Mouse (Mus musculus) lung, adult 2 months (tissue): Measurements from ENCODE around the gene Nfatc2. TPM values are rescaled to one million over a fixed set of nuclear protein-coding genes. Genes with fewer than 3 reads are reported as not detected.
A peak's percentile ranks its signal among the peaks of the same experiment; 100 is the strongest.

Source experiments
- DNase-seq: peaks from one replicate; pipeline ENCODE4 v3.0.0; 2022
- H3K4me1 ChIP-seq: fragments of 200-500 bp; 2 replicates; pipeline ENCODE4 v1.6.1; 2011; ENCODE audit warnings: low read length; ENCODE audit not compliant: control insufficient read depth, insufficient read depth
- H3K4me3 ChIP-seq: fragments of 200-500 bp; replicated peaks from 2 replicates; pipeline ENCODE3; 2011; ENCODE audit warnings: low read depth, mild to moderate bottlenecking, control low read depth, low read length; ENCODE audit errors: extremely low read depth
- CTCF ChIP-seq: fragments of 200-500 bp; IDR thresholded peaks from 2 replicates; pipeline ENCODE4 v1.5.1; 2011; ENCODE audit warnings: mild to moderate bottlenecking, low read length, control low read depth; ENCODE audit not compliant: insufficient read depth
- POLR2A ChIP-seq: fragments of 200-500 bp; IDR thresholded peaks from 2 replicates; pipeline ENCODE4 v1.6.1; 2011; ENCODE audit warnings: low read depth, mild to moderate bottlenecking, control low read depth, low read length, borderline replicate concordance; ENCODE audit errors: extremely low read depth
- WGBS: fragments of 180-500 bp; shearing (Covaris S2); methylation state at CpG from one replicate; pipeline ENCODE4 v1.1.7; 2018; 5-methylcytosine and 5-hydroxymethylcytosine counted together
- polyA plus RNA-seq: library from polyadenylated mRNA; depleted of rRNA; stranded (reverse); fragments of >200 nt; gene quantifications from 2 replicates; pipeline ENCODE4 v1.2.3, GENCODE M21; 2012

Nfatc2 gene
- polyA plus RNA-seq, 1 experiment: 3.2 TPM

DNA sequence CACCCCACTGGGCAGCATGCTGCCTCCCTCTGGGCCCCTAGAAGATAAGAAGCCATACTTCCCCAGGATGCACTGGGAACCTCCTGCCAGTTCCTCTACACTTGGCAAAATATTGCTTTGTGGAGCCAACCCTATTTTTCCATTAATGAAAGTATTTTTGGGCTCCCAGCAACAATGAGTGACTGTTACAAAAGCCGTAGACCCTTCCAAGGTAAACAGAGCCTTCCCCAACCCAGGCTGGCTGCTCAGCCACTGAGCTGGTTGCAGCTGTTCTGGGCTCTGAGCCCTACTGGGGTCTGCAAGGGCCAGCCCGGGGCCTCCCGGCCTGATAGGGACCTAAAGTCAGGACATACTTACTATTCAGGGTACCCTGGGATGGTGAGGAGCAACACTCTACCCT is 9.5 kb upstream of the Nfatc2 start:
- H3K4me3 ChIP-seq: no peak overlapping the region
- WGBS: 61% methylated on average over 3 of the region's 3 CpGs
- DNase-seq: no peak
- TF ChIP-seq POLR2A (no peak), CTCF (no peak)
- H3K4me1 ChIP-seq: no peaks in the 10 kb centered on the region

- TF ChIP-seq POLR2A (no peak), CTCF (no peak)
- H3K4me3 ChIP-seq: no peak overlapping the region
- no peak for DNase-seq
- WGBS: 71% methylated on average over 6 of the region's 6 CpGs
- no peaks in the 10 kb centered on the region for H3K4me1 ChIP-seq
Measured at GRCm38 (mm10) chr2:168609653-168610248, 8.3 kb upstream of the Nfatc2 start.

- no peak for TF ChIP-seq CTCF
- no peak for TF ChIP-seq POLR2A
- WGBS: 75% methylated on average over 9 of the region's 9 CpGs
- Histone ChIP-seq H3K4me3 (no peak overlapping the region), H3K4me1 (no peaks in the 10 kb centered on the region)
- no peak for DNase-seq
Measured at GRCm38 (mm10) chr2:168608125-168608564, 6.7 kb upstream of the Nfatc2 start.

DNA sequence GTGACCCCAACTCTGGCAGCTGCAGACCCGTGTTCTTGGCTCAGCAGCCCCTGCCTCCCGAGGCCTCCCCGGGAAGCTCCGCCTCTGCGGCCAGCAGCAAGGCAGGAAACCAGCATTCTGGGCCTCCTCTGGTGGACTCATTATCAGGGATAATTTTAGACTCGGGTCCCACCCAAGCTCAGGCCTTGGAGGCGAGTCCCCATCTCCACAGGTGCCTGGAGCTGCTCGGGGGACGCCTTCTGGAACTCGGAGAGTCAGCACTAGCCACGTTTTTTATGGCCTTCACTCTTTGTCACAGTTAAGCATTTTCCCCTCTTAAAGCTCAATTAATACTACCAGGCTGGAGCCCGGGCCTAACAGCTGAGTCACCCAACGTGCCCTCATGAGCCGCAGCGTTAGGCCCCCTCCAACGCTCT is 3.2 kb upstream of the Nfatc2 start:
- Histone ChIP-seq H3K4me1 (peaks cover 4% of the 10 kb centered on the region), H3K4me3 (no peak overlapping the region)
- 29% methylated on average over 16 of the region's 16 CpGs for WGBS
- no peak for TF ChIP-seq CTCF
- TF ChIP-seq POLR2A: no peak
- no peak for DNase-seq

GRCm38 (mm10) chr2:168602387-168602741 is 907 bp upstream of the Nfatc2 start:
- WGBS: 18% methylated on average over 12 of the region's 12 CpGs
- no peak overlapping the region for H3K4me3 ChIP-seq
- peaks cover 4% of the 10 kb centered on the region for H3K4me1 ChIP-seq
- TF ChIP-seq POLR2A: no peak
- no peak for TF ChIP-seq CTCF
- no peak for DNase-seq

GRCm38 (mm10) chr2:168600750-168601490 is 537 bp downstream of the Nfatc2 start:
- TF ChIP-seq CTCF (no peak), POLR2A (no peak)
- Histone ChIP-seq H3K4me3 (peak overlapping the region; percentile 40), H3K4me1 (peaks cover 4% of the 10 kb centered on the region)
- WGBS: 6% methylated on average over 32 of the region's 32 CpGs
- no peak for DNase-seq

GRCm38 (mm10) chr2:168595693-168596092 is 5.8 kb downstream of the Nfatc2 start:
- H3K4me1 ChIP-seq: no peaks in the 10 kb centered on the region
- TF ChIP-seq CTCF (no peak), POLR2A (no peak)
- H3K4me3 ChIP-seq: no peak overlapping the region
- no peak for DNase-seq
- WGBS: 73% methylated on average over 7 of the region's 7 CpGs

GRCm38 (mm10) chr2:168593676-168594075 is 7.8 kb downstream of the Nfatc2 start:
- no peak for DNase-seq
- no peak overlapping the region for H3K4me3 ChIP-seq
- 85% methylated on average over 6 of the region's 6 CpGs for WGBS
- peaks cover 5% of the 10 kb centered on the region; the same call in 1 of the 2 replicates for H3K4me1 ChIP-seq
- no peak for TF ChIP-seq POLR2A
- TF ChIP-seq CTCF: no peak

GRCm38 (mm10) chr2:168593004-168593403 is 8.5 kb downstream of the Nfatc2 start:
- WGBS: 81% methylated on average over 5 of the region's 5 CpGs
- Histone ChIP-seq H3K4me3 (no peak overlapping the region), H3K4me1 (peaks cover 5% of the 10 kb centered on the region; the same call in 1 of the 2 replicates)
- 0 out of 2 replicates have a peak, but pooled peaks have one; percentile 16 for TF ChIP-seq CTCF
- TF ChIP-seq POLR2A: no peak
- no peak for DNase-seq

DNA sequence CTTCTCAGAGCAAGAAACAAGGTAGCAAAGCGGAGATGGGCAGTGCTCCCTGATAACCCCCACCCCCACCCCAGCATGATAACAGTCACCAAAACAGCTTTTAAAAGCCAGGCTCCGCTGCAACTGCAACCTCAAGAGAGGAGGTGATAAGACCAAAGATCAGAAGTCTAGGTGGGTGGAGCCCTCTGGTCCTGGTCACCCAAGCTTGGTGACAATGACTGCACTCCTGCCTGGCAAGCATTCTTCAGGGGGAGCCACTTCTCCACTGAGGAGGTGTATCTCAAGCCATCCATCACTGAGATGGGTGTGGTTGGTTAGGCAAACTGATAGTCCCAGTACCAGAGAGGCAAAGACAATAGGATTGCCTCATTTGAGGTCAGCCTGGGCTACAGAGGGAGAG is 10.4 kb downstream of the Nfatc2 start:
- DNase-seq: no peak
- Histone ChIP-seq H3K4me3 (no peak overlapping the region), H3K4me1 (peaks cover 5% of the 10 kb centered on the region; the same call in 1 of the 2 replicates)
- TF ChIP-seq POLR2A: no peak
- TF ChIP-seq CTCF: no peak
- WGBS: 80% methylated on average over 2 of the region's 2 CpGs
